Mouse (Mus musculus): ENCODE measurements around the gene Tex10. TPM values are rescaled to one million over a fixed set of nuclear protein-coding genes. Genes with fewer than 3 reads are reported as not detected.

The Tex10 gene
- polyA plus RNA-seq (2015; fragmentation: Nextera tagmentation; extraction: Ambion mirVana): 24.7 and 30.2 TPM in 2 replicates

DNA sequence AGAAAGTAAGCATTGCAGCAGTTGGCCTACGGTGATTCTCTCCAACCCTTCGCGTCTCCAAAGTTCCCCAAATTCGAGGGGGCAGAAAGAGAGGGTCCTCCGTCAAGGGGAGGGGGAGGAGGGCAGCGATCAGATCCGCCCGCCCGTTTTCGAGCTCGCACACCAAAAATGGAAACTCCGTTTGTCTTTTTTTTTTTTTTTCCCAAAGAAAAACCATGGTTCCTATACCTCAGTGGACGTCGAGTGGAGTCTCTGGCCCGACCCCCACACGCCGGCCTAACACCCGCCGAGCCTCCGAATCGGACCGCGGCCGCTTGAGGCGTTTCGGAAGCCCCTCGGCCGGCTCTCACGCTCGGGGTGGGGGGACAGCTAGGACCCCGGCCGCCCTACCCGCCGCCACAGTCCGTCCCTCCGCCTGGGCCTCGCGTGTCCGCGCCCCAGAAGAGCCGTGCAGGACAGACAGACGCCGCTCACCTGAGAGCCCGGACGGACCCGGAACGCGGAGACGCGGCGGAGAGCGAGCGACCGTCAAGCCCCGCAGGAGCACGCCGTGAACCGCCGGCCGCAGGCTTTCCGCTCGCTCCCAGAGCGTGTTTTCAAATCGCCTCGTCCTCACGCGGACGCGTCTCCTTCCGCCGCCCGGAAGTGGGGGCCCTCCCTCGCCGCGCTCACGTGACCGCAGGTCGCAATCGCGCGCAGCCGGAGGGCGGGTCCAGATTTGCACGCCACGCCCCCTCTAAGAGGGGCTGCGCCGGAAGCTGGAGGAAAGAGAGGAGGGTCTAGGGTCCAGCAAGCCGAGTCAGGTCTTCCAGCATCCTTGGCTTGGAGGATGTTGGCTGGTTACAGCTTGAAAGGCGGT lies at the start of gene Tex10:
Tex10 (minus strand) TSS at position 668 of the 859 bp plus-strand sequence.
- peak; percentile 95 for ATAC-seq (replicated peaks; ENCODE audit: insufficient number of reproducible peaks, insufficient read depth, low FRiP score, low read depth)
- WGBS: under 1% methylated on average over 89 of the region's 89 CpGs
- Histone ChIP-seq H3K9me3 (replicated peaks) (no peaks in the 10 kb centered on the region), H3K9ac (peak within 1 kb of the TSS; percentile 97), H3K4me2 (peak within 1 kb of the TSS; percentile 71), H3K4me3 (peak within 1 kb of the TSS; percentile 77), H3K4me1 (replicated peaks) (peaks cover 12% of the 10 kb centered on the region), H3K27me3 (no peaks in the 10 kb centered on the region), H3K27ac (peak within 1 kb of the TSS; percentile 82), H3K36me3 (peaks cover 8% of the 10 kb centered on the region)

DNA sequence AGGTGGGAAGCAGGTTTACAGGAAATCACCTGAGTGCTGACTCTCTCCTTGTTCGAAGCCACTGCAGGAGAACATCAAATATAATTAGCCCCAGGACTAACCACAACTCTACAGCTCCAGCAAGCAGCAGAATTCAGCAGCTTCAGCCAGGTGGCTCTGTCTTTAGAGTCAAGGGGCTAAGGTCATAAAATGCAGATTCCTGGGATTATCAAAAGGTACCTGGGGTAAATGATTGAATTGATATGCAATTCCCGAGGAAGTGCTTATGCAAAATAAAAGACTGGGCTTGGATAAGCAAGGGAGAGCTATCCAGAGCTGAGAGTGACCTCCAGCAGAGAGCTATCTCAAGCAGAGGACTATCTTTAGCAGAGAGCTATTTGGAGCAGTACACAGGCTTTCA lies 37.6 kb upstream of the Tex10 start:
- ATAC-seq (replicated peaks; ENCODE audit: insufficient number of reproducible peaks, insufficient read depth, low FRiP score, low read depth): no peak
- H3K9ac ChIP-seq: no peak overlapping the region
- H3K27me3 ChIP-seq: no peaks in the 10 kb centered on the region
- no peaks in the 10 kb centered on the region; the same call in 1 of the 2 replicates for H3K9me3 ChIP-seq (replicated peaks)
- H3K4me1 ChIP-seq (replicated peaks): no peaks in the 10 kb centered on the region
- no peak overlapping the region for H3K27ac ChIP-seq
- no peak overlapping the region for H3K4me3 ChIP-seq
- H3K36me3 ChIP-seq: no peaks in the 10 kb centered on the region
- WGBS: 34% methylated on average over 2 of the region's 2 CpGs
- no peak overlapping the region for H3K4me2 ChIP-seq

DNA sequence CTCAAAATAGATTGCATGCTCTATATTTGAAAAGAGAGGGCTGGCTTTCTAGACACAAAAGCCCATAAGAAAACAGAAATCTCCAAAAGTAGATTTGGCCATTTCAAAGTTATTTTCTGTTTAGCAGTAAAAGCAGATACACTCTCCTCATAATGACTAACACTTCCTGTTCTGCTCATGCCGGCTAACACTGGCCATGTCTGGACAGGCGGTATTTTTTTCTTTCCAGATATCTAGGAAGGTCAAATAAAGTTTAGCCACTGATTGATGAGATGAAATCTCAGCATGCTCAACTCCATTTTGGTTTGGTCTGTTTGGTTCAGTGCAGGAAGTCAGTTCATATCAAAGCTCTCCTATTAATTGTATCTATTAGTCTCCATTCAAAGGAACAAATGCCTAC lies 19.3 kb upstream of the Tex10 start:
- H3K9me3 ChIP-seq (replicated peaks): no peaks in the 10 kb centered on the region
- no peak overlapping the region for H3K4me2 ChIP-seq
- no peak overlapping the region for H3K27ac ChIP-seq
- no peaks in the 10 kb centered on the region for H3K36me3 ChIP-seq
- H3K27me3 ChIP-seq: no peaks in the 10 kb centered on the region
- peaks cover 5% of the 10 kb centered on the region; the same call in 1 of the 2 replicates for H3K4me1 ChIP-seq (replicated peaks)
- no peak for ATAC-seq (replicated peaks; ENCODE audit: insufficient number of reproducible peaks, insufficient read depth, low FRiP score, low read depth)
- no peak overlapping the region for H3K9ac ChIP-seq
- H3K4me3 ChIP-seq: no peak overlapping the region
- 53% methylated on average over 2 of the region's 2 CpGs for WGBS

DNA sequence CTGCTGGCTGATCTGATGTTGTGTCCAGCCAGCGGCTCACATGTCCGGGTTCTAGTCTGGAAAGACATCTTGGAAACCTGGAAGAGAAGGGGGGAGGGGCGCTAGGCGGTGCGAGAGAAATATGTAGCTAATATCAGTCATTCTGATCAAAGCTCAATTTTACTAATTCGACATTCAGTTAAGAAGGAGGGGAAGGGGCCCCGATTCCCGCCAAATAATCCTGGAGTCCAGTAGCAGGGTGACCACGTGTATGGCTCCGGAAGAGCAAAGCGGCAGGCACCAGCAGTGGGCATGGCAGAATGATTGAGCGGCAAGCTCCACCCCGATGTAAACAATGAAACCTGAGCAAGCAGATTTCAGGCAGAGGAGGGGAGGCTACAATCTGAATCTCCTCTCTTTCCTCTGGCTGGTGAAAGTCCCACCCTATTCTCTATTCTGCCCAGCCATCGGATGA lies 18.1 kb upstream of the Tex10 start:
- 11% methylated on average over 14 of the region's 14 CpGs for WGBS
- no peaks in the 10 kb centered on the region for H3K27me3 ChIP-seq
- ATAC-seq (replicated peaks; ENCODE audit: insufficient number of reproducible peaks, insufficient read depth, low FRiP score, low read depth): no peak

DNA sequence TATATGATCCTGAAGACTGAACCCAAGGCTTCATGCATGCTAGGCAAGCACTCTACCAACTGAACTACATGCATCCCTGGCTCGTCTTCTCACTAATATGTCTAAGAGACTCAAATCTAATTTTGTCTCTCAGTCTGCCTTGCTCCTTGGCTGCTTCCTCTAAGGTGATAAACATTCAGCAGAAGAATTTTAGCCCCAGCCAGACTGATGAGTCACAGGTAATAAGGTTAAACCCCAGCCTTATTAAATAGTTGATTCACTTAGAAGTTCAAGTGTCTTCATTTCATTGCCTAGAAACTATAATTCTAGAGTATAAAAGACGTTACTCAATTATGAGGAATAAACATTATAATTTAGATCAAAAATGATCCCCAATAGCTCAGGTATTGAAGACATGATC lies 15.7 kb upstream of the Tex10 start:
- Histone ChIP-seq H3K4me2 (no peak overlapping the region), H3K27ac (no peak overlapping the region), H3K27me3 (no peaks in the 10 kb centered on the region), H3K9me3 (replicated peaks) (no peaks in the 10 kb centered on the region), H3K36me3 (no peaks in the 10 kb centered on the region), H3K9ac (no peak overlapping the region), H3K4me1 (replicated peaks) (peaks cover 5% of the 10 kb centered on the region; the same call in 1 of the 2 replicates), H3K4me3 (no peak overlapping the region)
- ATAC-seq (replicated peaks; ENCODE audit: insufficient number of reproducible peaks, insufficient read depth, low FRiP score, low read depth): no peak
- WGBS: 77% methylated on average over 2 of the region's 2 CpGs

More for the DNA sequence above, 18.1 kb upstream of the Tex10 start:
- Histone ChIP-seq H3K36me3 (no peaks in the 10 kb centered on the region), H3K4me1 (replicated peaks) (peaks cover 5% of the 10 kb centered on the region; the same call in 1 of the 2 replicates), H3K27ac (no peak overlapping the region), H3K9ac (no peak overlapping the region), H3K9me3 (replicated peaks) (no peaks in the 10 kb centered on the region), H3K4me3 (peak overlapping the region; percentile 42), H3K4me2 (peak overlapping the region; percentile 59)

DNA sequence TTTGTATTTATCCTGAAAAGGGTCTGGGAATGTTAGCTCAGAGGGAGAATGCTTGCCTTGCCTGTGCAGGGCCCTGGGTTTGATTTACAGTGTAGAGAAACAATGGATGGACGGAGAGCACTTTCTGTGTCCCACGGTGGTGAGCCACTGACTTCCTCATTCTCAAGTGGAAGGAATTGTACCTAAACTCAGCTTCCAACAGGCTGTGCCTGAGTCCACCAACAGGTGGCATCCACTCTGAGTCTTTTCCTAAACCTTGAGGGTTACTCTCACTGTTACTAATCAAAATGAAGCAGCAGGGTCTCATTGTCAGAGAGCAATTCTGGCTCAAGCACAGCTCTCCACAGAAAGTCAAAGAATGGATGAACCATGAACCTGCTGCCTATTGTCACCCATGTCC lies 8.0 kb upstream of the Tex10 start:
- H3K4me2 ChIP-seq: no peak overlapping the region

DNA sequence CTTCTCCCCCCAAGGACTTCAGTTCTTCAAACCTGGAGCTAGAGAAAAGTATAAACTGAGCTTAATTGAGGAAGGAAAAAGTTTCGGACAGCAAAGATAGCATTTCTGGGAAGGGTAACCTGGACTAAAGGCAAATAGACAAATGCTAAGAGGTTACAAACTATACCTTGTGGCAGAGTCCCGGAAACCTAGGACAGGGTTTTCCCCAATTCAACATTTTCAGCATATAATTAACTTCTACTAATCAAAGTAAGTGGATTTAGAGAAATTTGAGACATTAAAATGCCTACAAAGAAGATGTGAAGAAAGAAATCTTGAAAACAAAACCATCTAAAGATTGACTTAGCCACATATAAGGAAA lies 372 bp upstream of the Tex10 start:
- Histone ChIP-seq H3K4me1 (replicated peaks) (peaks cover 12% of the 10 kb centered on the region), H3K36me3 (peaks cover 2% of the 10 kb centered on the region), H3K9me3 (replicated peaks) (no peaks in the 10 kb centered on the region), H3K9ac (0 out of 2 replicates have a peak overlapping the region, but pooled peaks have one; percentile 97), H3K27me3 (no peaks in the 10 kb centered on the region), H3K4me2 (peak overlapping the region; percentile 71), H3K27ac (peak overlapping the region; percentile 82), H3K4me3 (peak overlapping the region; percentile 77)
- no peak for ATAC-seq (replicated peaks; ENCODE audit: insufficient number of reproducible peaks, insufficient read depth, low FRiP score, low read depth)
- 70% methylated on average over 2 of the region's 2 CpGs for WGBS

More for the DNA sequence above, 8.0 kb upstream of the Tex10 start:
- no peaks in the 10 kb centered on the region for H3K27me3 ChIP-seq
- ATAC-seq (replicated peaks; ENCODE audit: insufficient number of reproducible peaks, insufficient read depth, low FRiP score, low read depth): no peak
- H3K27ac ChIP-seq: no peak overlapping the region
- no peak overlapping the region for H3K4me3 ChIP-seq
- H3K9ac ChIP-seq: no peak overlapping the region
- H3K9me3 ChIP-seq (replicated peaks): no peaks in the 10 kb centered on the region
- H3K4me1 ChIP-seq (replicated peaks): no peaks in the 10 kb centered on the region
- H3K36me3 ChIP-seq: no peaks in the 10 kb centered on the region
- WGBS: 23% methylated on average over 2 of the region's 2 CpGs

DNA sequence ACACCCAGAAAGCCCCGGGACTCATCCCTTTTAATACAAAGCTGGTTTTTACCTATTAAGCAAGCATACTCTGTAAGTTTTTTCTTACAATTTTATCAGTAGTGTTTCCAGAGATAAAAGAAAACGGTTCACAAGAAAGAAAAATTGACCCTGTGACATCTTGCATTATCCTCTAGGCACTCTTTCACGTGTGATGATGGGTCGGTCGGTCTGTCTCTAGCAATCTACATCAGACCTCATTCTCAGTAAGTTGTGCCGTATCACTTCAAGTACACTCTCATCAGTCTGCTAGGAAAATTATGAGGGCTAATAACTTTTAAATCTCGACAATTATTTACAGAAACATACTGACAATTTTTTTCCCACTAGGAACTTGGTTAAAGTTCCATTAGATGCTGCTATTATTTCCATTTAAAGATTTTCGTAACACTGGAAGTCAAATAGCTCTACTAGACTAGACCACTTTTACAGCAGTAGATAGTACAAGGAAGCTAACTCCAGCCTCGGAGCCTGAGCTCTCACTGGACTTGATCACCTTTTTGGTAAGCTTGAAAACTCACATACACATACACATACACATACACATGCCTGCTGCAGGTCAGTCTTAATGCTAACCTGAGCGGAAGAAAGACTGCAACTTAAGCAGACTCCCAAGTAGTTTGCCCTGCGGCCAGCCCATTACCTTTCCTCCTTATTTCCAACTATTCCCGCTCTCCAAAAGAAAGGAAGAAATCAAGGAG lies 1.0 kb downstream of the Tex10 start:
- H3K9me3 ChIP-seq (replicated peaks): no peaks in the 10 kb centered on the region
- no peaks in the 10 kb centered on the region for H3K27me3 ChIP-seq
- WGBS: 9% methylated on average over 12 of the region's 12 CpGs
- H3K27ac ChIP-seq: peak overlapping the region; percentile 82
- H3K4me1 ChIP-seq (replicated peaks): peaks cover 12% of the 10 kb centered on the region
- no peak for ATAC-seq (replicated peaks; ENCODE audit: insufficient number of reproducible peaks, insufficient read depth, low FRiP score, low read depth)
- H3K36me3 ChIP-seq: peaks cover 12% of the 10 kb centered on the region
- peak overlapping the region; percentile 71 for H3K4me2 ChIP-seq
- H3K9ac ChIP-seq: peak overlapping the region; percentile 97
- H3K4me3 ChIP-seq: peak overlapping the region; percentile 77

DNA sequence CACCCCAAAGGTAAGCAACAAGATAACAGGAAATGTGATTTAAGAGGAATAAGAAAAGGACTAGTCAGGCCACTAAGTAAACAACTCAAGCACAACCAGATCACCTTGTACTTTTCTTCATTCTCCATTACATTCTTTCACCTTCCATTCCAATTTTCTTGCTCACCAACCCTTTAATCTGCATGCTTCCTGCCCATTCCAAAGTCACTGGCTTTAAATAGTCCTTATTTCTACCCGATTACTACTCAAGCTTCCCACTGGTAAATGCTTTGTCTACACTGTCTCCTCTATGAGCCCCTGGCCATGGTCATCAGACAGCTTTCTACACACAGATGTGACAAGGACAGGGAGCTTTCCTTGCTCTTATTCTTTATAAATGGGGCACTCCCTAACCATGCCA lies 2.3 kb downstream of the Tex10 start:
- peak overlapping the region; percentile 71; the same call in 1 of the 2 replicates for H3K4me2 ChIP-seq
- 45% methylated on average over 1 of the region's 1 CpGs for WGBS
- peaks cover 12% of the 10 kb centered on the region for H3K4me1 ChIP-seq (replicated peaks)
- H3K27ac ChIP-seq: no peak overlapping the region
- H3K36me3 ChIP-seq: peaks cover 17% of the 10 kb centered on the region
- no peak for ATAC-seq (replicated peaks; ENCODE audit: insufficient number of reproducible peaks, insufficient read depth, low FRiP score, low read depth)
- H3K9ac ChIP-seq: no peak overlapping the region
- no peaks in the 10 kb centered on the region for H3K9me3 ChIP-seq (replicated peaks)
- H3K4me3 ChIP-seq: no peak overlapping the region
- no peaks in the 10 kb centered on the region for H3K27me3 ChIP-seq

DNA sequence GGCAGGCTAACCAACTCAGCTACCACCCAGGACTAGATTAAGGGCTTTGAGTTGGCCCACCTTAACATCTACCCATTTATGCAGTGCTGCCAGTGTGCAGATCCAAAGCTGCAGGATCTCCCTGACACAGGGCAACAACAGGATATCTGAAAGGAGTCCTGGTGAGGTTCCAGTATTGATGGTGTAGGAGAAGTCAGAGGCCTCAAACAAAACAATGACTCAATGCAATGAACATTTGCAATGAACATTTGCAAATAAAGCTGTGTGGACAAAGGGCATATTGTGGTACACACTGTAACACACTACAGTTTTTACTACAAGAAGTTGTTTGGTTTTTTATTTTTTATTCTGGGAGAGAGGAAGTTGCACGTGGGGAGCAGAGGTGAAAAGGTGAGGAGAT lies 12.2 kb downstream of the Tex10 start:
- H3K27ac ChIP-seq: no peak overlapping the region
- no peak overlapping the region for H3K4me3 ChIP-seq
- no peak for ATAC-seq (replicated peaks; ENCODE audit: insufficient number of reproducible peaks, insufficient read depth, low FRiP score, low read depth)
- no peak overlapping the region for H3K9ac ChIP-seq
- no peaks in the 10 kb centered on the region for H3K4me1 ChIP-seq (replicated peaks)
- no peaks in the 10 kb centered on the region for H3K9me3 ChIP-seq (replicated peaks)
- H3K36me3 ChIP-seq: peaks cover 28% of the 10 kb centered on the region
- 83% methylated on average over 1 of the region's 1 CpGs for WGBS
- H3K27me3 ChIP-seq: no peaks in the 10 kb centered on the region
- no peak overlapping the region for H3K4me2 ChIP-seq

DNA sequence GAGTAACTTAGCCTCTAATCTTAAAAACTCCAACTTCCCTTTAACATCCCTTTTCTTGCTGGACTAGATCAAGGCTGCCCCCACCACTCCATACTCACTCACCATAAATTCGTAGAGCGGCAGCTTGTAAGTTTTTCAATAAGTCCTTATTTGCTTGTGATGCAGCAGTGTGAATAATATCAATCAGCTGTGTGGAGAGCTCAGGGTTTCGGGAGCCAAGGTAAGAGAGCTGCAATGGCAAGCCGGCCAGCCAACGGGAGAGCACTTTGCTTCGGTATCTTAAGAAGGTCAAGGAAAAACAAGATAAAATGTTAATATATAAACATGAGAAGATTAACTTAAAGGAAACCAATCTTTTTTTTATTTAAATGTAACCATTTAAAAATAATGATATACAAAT lies 14.8 kb downstream of the Tex10 start:
- H3K9ac ChIP-seq: no peak overlapping the region
- H3K4me2 ChIP-seq: no peak overlapping the region
- no peak for ATAC-seq (replicated peaks; ENCODE audit: insufficient number of reproducible peaks, insufficient read depth, low FRiP score, low read depth)
- no peaks in the 10 kb centered on the region for H3K27me3 ChIP-seq
- H3K27ac ChIP-seq: no peak overlapping the region
- no peak overlapping the region for H3K4me3 ChIP-seq
- no peaks in the 10 kb centered on the region for H3K9me3 ChIP-seq (replicated peaks)
- 87% methylated on average over 6 of the region's 6 CpGs for WGBS
- no peaks in the 10 kb centered on the region for H3K4me1 ChIP-seq (replicated peaks)
- peaks cover 41% of the 10 kb centered on the region for H3K36me3 ChIP-seq

All from heart, embryonic 15.5 days (tissue).